In the genomic region with DNA sequence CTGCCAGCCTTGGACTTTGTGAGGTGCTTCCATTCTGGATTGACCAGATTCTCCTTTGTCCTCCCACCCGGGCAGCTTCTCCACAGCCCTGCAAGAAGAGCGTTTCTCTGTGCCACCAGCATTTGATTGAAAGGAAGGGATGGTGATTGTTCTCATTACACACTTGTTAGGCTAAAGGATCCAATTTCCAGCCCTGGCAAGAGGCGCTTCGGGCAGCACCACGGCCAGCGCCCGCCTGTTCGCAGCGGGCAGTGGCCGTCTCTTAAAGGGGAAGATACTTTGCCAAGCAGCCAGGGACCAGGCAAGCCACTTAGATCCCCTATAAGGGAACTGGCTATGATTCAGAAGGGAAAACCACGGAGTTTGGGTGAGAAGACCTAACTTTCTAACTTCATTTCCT, we compare ENCODE assay signal across 8 mouse cellular contexts. TPM values are rescaled to one million over a fixed set of nuclear protein-coding genes. Genes with fewer than 3 reads are reported as not detected.
DNase-seq lines count a peak whose midpoint lies in the region; ATAC-seq and TF ChIP-seq lines count a peak whose summit lies in the region.

No protein-coding gene starts in this region.

- H3K9me3 ChIP-seq in embryonic facial prominence, embryonic 13.5 days = no peaks in the 10 kb centered on the region
- no peaks in the 10 kb centered on the region for H3K9me3 ChIP-seq in limb, embryonic 10.5 days (replicated peaks)
- no peaks in the 10 kb centered on the region for H3K9me3 ChIP-seq in neural tube, embryonic 11.5 days (ENCODE audit: control insufficient read depth, low read length)

- TF ChIP-seq CTCF in heart, adult 2 months (IDR thresholded peaks at IDR 0.05) = no peak

- no peak for TF ChIP-seq POLR2A in heart, adult 2 months (IDR thresholded peaks at IDR 0.05; ENCODE audit: insufficient read depth, low read depth, low read length)

- intact Hi-C loops in heart, adult 2 months (cut with DNase I) = no loop called here
- intact Hi-C loops in heart, postnatal 14 days (cut with DNase I) = no loop called here

- no peak overlapping the region for H3K27ac ChIP-seq in heart, adult 2 months
- H3K27ac ChIP-seq in embryonic facial prominence, embryonic 13.5 days = no peak overlapping the region
- H3K27ac ChIP-seq in limb, embryonic 10.5 days = no peak overlapping the region
- H3K27ac ChIP-seq in neural tube, embryonic 11.5 days (ENCODE audit: low read depth, low read length) = no peak overlapping the region

- TF ChIP-seq EP300 in heart, adult 2 months (IDR thresholded peaks at IDR 0.05; ENCODE audit: insufficient read depth, low read depth, low read length) = no peak

- ATAC-seq in embryonic facial prominence, embryonic 13.5 days (ENCODE audit: insufficient number of reproducible peaks, insufficient read depth, low FRiP score, low TSS enrichment, low read depth) = no peak
- ATAC-seq in neural tube, embryonic 11.5 days (ENCODE audit: insufficient read depth, low FRiP score, low TSS enrichment) = no peak

- no peaks in the 10 kb centered on the region for H3K79me2 ChIP-seq in heart, adult 2 months (replicated peaks; ENCODE audit: control insufficient read depth, insufficient read depth, low read length)

- H3K4me2 ChIP-seq in embryonic facial prominence, embryonic 13.5 days = peak overlapping the region; percentile 65
- peak overlapping the region; percentile 43 for H3K4me2 ChIP-seq in neural tube, embryonic 11.5 days (ENCODE audit: low read depth)

- no peak overlapping the region for H3K9ac ChIP-seq in heart, adult 2 months (ENCODE audit: low read depth, low read length)
- no peak overlapping the region for H3K9ac ChIP-seq in embryonic facial prominence, embryonic 13.5 days
- 0 out of 2 replicates have a peak overlapping the region, but pooled peaks have one; percentile 1 for H3K9ac ChIP-seq in neural tube, embryonic 11.5 days (ENCODE audit: low read length)

- peak; percentile 17 to 47 for DNase-seq in heart, adult 2 months
- DNase-seq in heart, adult 11 months = no peak
- peak; percentile 18 to 47 for DNase-seq in adrenal gland, postnatal 4 days (ENCODE audit: low spot score in 2 of 2)
- peak; percentile 58 to 77 for DNase-seq in heart, postnatal 14 days
- peak; percentile 84 for DNase-seq in limb, embryonic 10.5 days (ENCODE audit: low spot score)
- DNase-seq in neural tube, embryonic 11.5 days (ENCODE audit: low spot score) = peak; percentile 75
- no peak for DNase-seq in spleen, postnatal 4 days (ENCODE audit: low spot score in 2 of 2)

- H3K36me3 ChIP-seq in heart, adult 2 months (ENCODE audit: control insufficient read depth, insufficient read depth, low read length) = no peaks in the 10 kb centered on the region
- no peaks in the 10 kb centered on the region for H3K36me3 ChIP-seq in embryonic facial prominence, embryonic 13.5 days
- no peaks in the 10 kb centered on the region for H3K36me3 ChIP-seq in limb, embryonic 10.5 days
- H3K36me3 ChIP-seq in neural tube, embryonic 11.5 days (ENCODE audit: control insufficient read depth, insufficient read depth, low read length) = no peaks in the 10 kb centered on the region

- no peaks in the 10 kb centered on the region for H3K4me1 ChIP-seq in heart, adult 2 months (ENCODE audit: control insufficient read depth, insufficient read depth, low read length)
- peaks cover 20% of the 10 kb centered on the region for H3K4me1 ChIP-seq in embryonic facial prominence, embryonic 13.5 days
- peaks cover 23% of the 10 kb centered on the region for H3K4me1 ChIP-seq in limb, embryonic 10.5 days
- no peaks in the 10 kb centered on the region; the same call in 1 of the 2 replicates for H3K4me1 ChIP-seq in neural tube, embryonic 11.5 days (ENCODE audit: control insufficient read depth, insufficient read depth, low read length)

- WGBS in heart, adult 2 months = 1% methylated on average over 11 of the region's 11 CpGs
- WGBS in embryonic facial prominence, embryonic 13.5 days = under 1% methylated on average over 11 of the region's 11 CpGs
- under 1% methylated on average over 11 of the region's 11 CpGs for WGBS in limb, embryonic 10.5 days
- WGBS in neural tube, embryonic 11.5 days = under 1% methylated on average over 11 of the region's 11 CpGs

- peaks cover 7% of the 10 kb centered on the region for H3K27me3 ChIP-seq in heart, adult 2 months (ENCODE audit: control insufficient read depth, insufficient read depth, low read length)
- peaks cover 77% of the 10 kb centered on the region for H3K27me3 ChIP-seq in embryonic facial prominence, embryonic 13.5 days
- peaks cover 78% of the 10 kb centered on the region for H3K27me3 ChIP-seq in limb, embryonic 10.5 days (ENCODE audit: low read depth, poor library complexity, severe bottlenecking)
- H3K27me3 ChIP-seq in neural tube, embryonic 11.5 days (ENCODE audit: control insufficient read depth, insufficient read depth, low read length) = peaks cover 54% of the 10 kb centered on the region

- no peak overlapping the region for H3K4me3 ChIP-seq in heart, adult 2 months
- H3K4me3 ChIP-seq in embryonic facial prominence, embryonic 13.5 days = peak overlapping the region; percentile 39
- peak overlapping the region; percentile 37 for H3K4me3 ChIP-seq in limb, embryonic 10.5 days
- H3K4me3 ChIP-seq in neural tube, embryonic 11.5 days (ENCODE audit: low read depth, low read length) = peak overlapping the region; percentile 24; the same call in 1 of the 2 replicates

RNA-seq across cellular contexts. Expression of gene Acta1, which starts 3.3 kb away (rescaled TPM):
- total RNA-seq in heart, adult 2 months (2021) = 100 to 1,000 TPM; 229 to 294 TPM
- 1,051 and 1,757 TPM in 2 replicates for polyA plus RNA-seq in heart, adult 2 months (2012; rRNA removed)
- 1,000 to 10,000 TPM in 1 of 2 experiments, 100 to 1,000 TPM in 1; 358 to 1,099 TPM for total RNA-seq in adrenal gland, postnatal 4 days (2021)
- polyA plus RNA-seq in embryonic facial prominence, embryonic 13.5 days (2015; fragmentation: Nextera tagmentation; extraction: Ambion mirVana) = 32.0 and 44.7 TPM in 2 replicates
- total RNA-seq in heart, postnatal 14 days (2021) = 100 to 1,000 TPM; 284 to 359 TPM
- 1.6 and 1.8 TPM in 2 replicates for polyA plus RNA-seq in limb, embryonic 10.5 days (2016; fragmentation: Nextera tagmentation; extraction: Ambion mirVana)
- polyA plus RNA-seq in neural tube, embryonic 11.5 days (2014; fragmentation: Nextera tagmentation; extraction: Ambion mirVana) = 90.2 and 95.2 TPM in 2 replicates

RNA-seq across cellular contexts. Expression of gene Ccsap, which starts 31.3 kb away (rescaled TPM):
- total RNA-seq in heart, adult 2 months (2021) = under 1 TPM; 0.68 to 0.81 TPM
- 0.18 and 0.70 TPM in 2 replicates for polyA plus RNA-seq in heart, adult 2 months (2012; rRNA removed)
- total RNA-seq in adrenal gland, postnatal 4 days (2021) = 1 to 10 TPM; 7.3 to 8.0 TPM
- 5.4 and 5.5 TPM in 2 replicates for polyA plus RNA-seq in embryonic facial prominence, embryonic 13.5 days (2015; fragmentation: Nextera tagmentation; extraction: Ambion mirVana)
- 1 to 10 TPM; 1.7 to 2.2 TPM for total RNA-seq in heart, postnatal 14 days (2021)
- 6.0 and 6.1 TPM in 2 replicates for polyA plus RNA-seq in limb, embryonic 10.5 days (2016; fragmentation: Nextera tagmentation; extraction: Ambion mirVana)
- 6.3 and 6.7 TPM in 2 replicates for polyA plus RNA-seq in neural tube, embryonic 11.5 days (2014; fragmentation: Nextera tagmentation; extraction: Ambion mirVana)

RNA-seq across cellular contexts. Expression of gene Nup133, which starts 57.8 kb away (rescaled TPM):
- 10 to 100 TPM in 1 of 2 experiments, 1 to 10 TPM in 1; 9.9 to 10.8 TPM for total RNA-seq in heart, adult 2 months (2021)
- 7.2 and 12.3 TPM in 2 replicates for polyA plus RNA-seq in heart, adult 2 months (2012; rRNA removed)
- 10 to 100 TPM; 32.2 to 33.4 TPM for total RNA-seq in adrenal gland, postnatal 4 days (2021)
- polyA plus RNA-seq in embryonic facial prominence, embryonic 13.5 days (2015; fragmentation: Nextera tagmentation; extraction: Ambion mirVana) = 33.9 and 42.3 TPM in 2 replicates
- 10 to 100 TPM; 10.3 to 12.4 TPM for total RNA-seq in heart, postnatal 14 days (2021)
- 60.4 and 61.9 TPM in 2 replicates for polyA plus RNA-seq in limb, embryonic 10.5 days (2016; fragmentation: Nextera tagmentation; extraction: Ambion mirVana)
- 49.8 and 52.3 TPM in 2 replicates for polyA plus RNA-seq in neural tube, embryonic 11.5 days (2014; fragmentation: Nextera tagmentation; extraction: Ambion mirVana)

Comparison
In these comparisons a context has a peak if more than half of its experiments do, and no peak if none do; other contexts are left out.
1. DNase-seq: peak in heart, adult 2 months (2 of 2), adrenal gland, postnatal 4 days (2 of 2), heart, postnatal 14 days (2 of 2), limb, embryonic 10.5 days (single experiment) and neural tube, embryonic 11.5 days (single experiment); none in heart, adult 11 months (single experiment) and spleen, postnatal 4 days (0 of 2).
2. RNA of gene Acta1, which starts 3.3 kb away (polyA plus RNA-seq): 1,051 to 1,757 TPM in heart, adult 2 months; 90.2 to 95.2 TPM in neural tube, embryonic 11.5 days, 32.0 to 44.7 TPM in embryonic facial prominence, embryonic 13.5 days and 1.6 to 1.8 TPM in limb, embryonic 10.5 days; every median in the first group is over 10 times any median in the second.